Mouse (Mus musculus) left cerebral cortex, postnatal 10 days (tissue): ENCODE data around the gene Pnkd. TPM values are rescaled to one million over a fixed set of nuclear protein-coding genes. Genes with fewer than 3 reads are reported as not detected.

Experiments
- microRNA-seq: library from miRNA; unstranded; fragments of <30 nt; microRNA quantifications from one replicate; pipeline ENCODE4 v1.2.0, GENCODE M21; 2022
- total RNA-seq, 2 experiments: library from RNA; stranded (reverse); gene quantifications; 2 replicates each; pipeline ENCODE4 v1.2.3; 2021

Pnkd gene
- total RNA-seq, 2 experiments from 2014 or later: 109 to 124 TPM

Small RNA genes within 50 kb of the gene (microRNA-seq; reads per million reads assigned to microRNA genes)
- gene Mir26b: 4,646 reads per million, percentile 90 among the genes with 10 or more reads in this experiment

Other genes with a start within 250 kb of the Pnkd start
- 10 to 100 TPM; 29.3 to 29.8 TPM for gene Tns1, start 160.5 kb upstream of the Pnkd start, total RNA-seq
- under 1 TPM in 1 of 2 experiments, not detected in 1; 0.15 TPM for gene Rufy4, start 159.4 kb upstream of the Pnkd start, total RNA-seq
- not detected for gene Cxcr2, start 130.9 kb upstream of the Pnkd start, total RNA-seq
- not detected for gene Cxcr1, start 90.3 kb upstream of the Pnkd start, total RNA-seq
- 100 to 1,000 TPM; 316 to 324 TPM for gene Arpc2, start 48.8 kb upstream of the Pnkd start, total RNA-seq
- not detected for gene Gpbar1, start 6.4 kb upstream of the Pnkd start, total RNA-seq
- 100 to 1,000 TPM; 131 to 139 TPM for gene Aamp, start 192 bp upstream of the Pnkd start, total RNA-seq
- gene Tmbim1, start 20.7 kb downstream of the Pnkd start, total RNA-seq: 10 to 100 TPM; 10.4 to 11.2 TPM
- gene Catip, start 77.2 kb downstream of the Pnkd start, total RNA-seq: under 1 TPM; 0.41 to 0.45 TPM
- gene Slc11a1, start 90.3 kb downstream of the Pnkd start, total RNA-seq: 1 to 10 TPM; 1.9 to 2.7 TPM
- 10 to 100 TPM; 17.8 to 17.9 TPM for gene Ctdsp1, start 106.6 kb downstream of the Pnkd start, total RNA-seq
- gene Vil1, start 124.4 kb downstream of the Pnkd start, total RNA-seq: under 1 TPM; 0.89 to 0.92 TPM
- gene Cnot9, start 221.1 kb downstream of the Pnkd start, total RNA-seq: 10 to 100 TPM; 38.6 to 41.1 TPM